Mouse (Mus musculus) thymus, adult 18-20 months (tissue): Measurements from ENCODE around the gene Mettl7a1.
"Not testable (repeated sequence)": the region's sequence is repeated elsewhere in the genome, so short reads cannot be mapped to it uniquely, and the experiment has no call there.

Experiments used
- DNase-seq, 2 experiments: peaks; one replicate each; pipeline ENCODE4 v3.0.0; 2022; ENCODE audit warnings: mixed read lengths in 2 of 2

Gene Mettl7a1

GRCm38 (mm10) chr15:100304019-100304991 is at the start of gene Mettl7a1:
Mettl7a1 (plus strand) TSS chr15:100304140.
- peak; percentile 55 to 66 for DNase-seq

GRCm38 (mm10) chr15:100256386-100256785 is 47.6 kb upstream of the Mettl7a1 start:
- DNase-seq, result no peak

- no peak for DNase-seq
Observed at GRCm38 (mm10) chr15:100257305-100257704, 46.6 kb upstream of the Mettl7a1 start.

GRCm38 (mm10) chr15:100258646-100259425 is 45.1 kb upstream of the Mettl7a1 start:
- DNase-seq, result no peak

- not testable (repeated sequence) for DNase-seq
Observed at GRCm38 (mm10) chr15:100260351-100260750, 43.6 kb upstream of the Mettl7a1 start.

GRCm38 (mm10) chr15:100263246-100263905 is 40.6 kb upstream of the Mettl7a1 start:
- DNase-seq, result no peak

- DNase-seq, result no peak
Observed at GRCm38 (mm10) chr15:100265586-100266325, 38.2 kb upstream of the Mettl7a1 start.

- no peak for DNase-seq
Observed at GRCm38 (mm10) chr15:100268916-100269315, 35.0 kb upstream of the Mettl7a1 start.

- no peak for DNase-seq
Observed at GRCm38 (mm10) chr15:100269776-100270175, 34.2 kb upstream of the Mettl7a1 start.

- DNase-seq, result not testable (repeated sequence)
Observed at GRCm38 (mm10) chr15:100270609-100271008, 33.3 kb upstream of the Mettl7a1 start.

- no peak for DNase-seq
Observed at GRCm38 (mm10) chr15:100271411-100271810, 32.5 kb upstream of the Mettl7a1 start.

GRCm38 (mm10) chr15:100273791-100274308 is 30.1 kb upstream of the Mettl7a1 start:
- DNase-seq, result not testable (repeated sequence)

GRCm38 (mm10) chr15:100274790-100275559 is 29.0 kb upstream of the Mettl7a1 start:
- DNase-seq, result no peak

GRCm38 (mm10) chr15:100276403-100276802 is 27.5 kb upstream of the Mettl7a1 start:
- no peak for DNase-seq

- no peak for DNase-seq
Observed at GRCm38 (mm10) chr15:100277586-100277985, 26.4 kb upstream of the Mettl7a1 start.

- DNase-seq, result no peak
Observed at GRCm38 (mm10) chr15:100280626-100281025, 23.3 kb upstream of the Mettl7a1 start, which contains the start of gene Tmprss12. Tmprss12 (plus strand) TSS chr15:100280837.

GRCm38 (mm10) chr15:100288980-100289379 is 15.0 kb upstream of the Mettl7a1 start:
- DNase-seq, result no peak

- DNase-seq, result no peak
Observed at GRCm38 (mm10) chr15:100290858-100291257, 13.1 kb upstream of the Mettl7a1 start.

GRCm38 (mm10) chr15:100292326-100292725 is 11.6 kb upstream of the Mettl7a1 start:
- DNase-seq, result no peak

- DNase-seq, result no peak
Observed at GRCm38 (mm10) chr15:100297856-100298255, 6.1 kb upstream of the Mettl7a1 start.

GRCm38 (mm10) chr15:100300499-100300898 is 3.4 kb upstream of the Mettl7a1 start:
- DNase-seq, result no peak
